Mouse (Mus musculus) frontal cortex, postnatal 25 days (tissue): ENCODE data around the gene Msx3.
A peak's percentile ranks its signal among the peaks of the same experiment; 100 is the strongest.

ENCODE experiments used
- DNase-seq, 2 experiments: peaks; one replicate each; pipeline ENCODE4 v3.0.0; 2022; ENCODE audit warnings: low spot score in 2 of 2

Gene Msx3

DNA sequence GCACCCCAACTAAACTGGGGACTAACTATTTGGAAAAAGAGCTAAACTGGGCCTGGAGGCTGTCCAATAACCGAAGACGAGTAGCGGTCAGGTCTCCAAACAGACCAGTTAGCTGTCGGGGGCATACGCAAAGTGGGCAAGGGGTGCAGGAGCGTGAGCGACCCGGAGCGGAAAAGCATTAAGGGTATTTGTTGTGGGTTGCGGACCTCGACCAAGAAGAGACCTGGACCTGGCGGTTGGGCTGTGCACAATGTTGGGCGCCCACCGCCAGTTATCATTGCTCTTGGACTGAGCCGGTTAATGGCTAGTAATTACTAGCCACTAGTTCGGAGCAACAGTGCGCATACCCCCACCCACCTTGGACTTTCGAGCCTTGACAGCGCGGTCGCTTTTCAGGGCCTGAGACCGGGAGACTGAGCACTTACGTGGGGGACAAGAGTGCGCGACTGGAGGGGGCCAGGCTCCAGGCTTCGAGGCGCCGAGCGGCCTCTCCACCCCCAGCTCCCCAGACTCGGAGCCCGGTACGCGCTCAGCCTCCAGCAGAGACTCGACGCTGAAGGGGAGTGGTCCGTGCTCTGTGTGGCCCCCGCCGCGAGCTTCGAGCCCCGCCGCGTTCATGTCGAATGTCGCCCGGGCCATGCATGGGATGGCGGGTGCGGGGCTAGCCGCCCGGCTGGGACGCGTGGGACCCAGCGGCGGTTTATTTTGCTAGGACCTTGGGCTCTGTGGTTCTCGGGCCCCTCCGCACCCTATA, at the start of gene Msx3:
TSS of gene Msx3 (minus strand) at position 729 of the 754 bp plus-strand sequence.
- DNase-seq = no peak

DNA sequence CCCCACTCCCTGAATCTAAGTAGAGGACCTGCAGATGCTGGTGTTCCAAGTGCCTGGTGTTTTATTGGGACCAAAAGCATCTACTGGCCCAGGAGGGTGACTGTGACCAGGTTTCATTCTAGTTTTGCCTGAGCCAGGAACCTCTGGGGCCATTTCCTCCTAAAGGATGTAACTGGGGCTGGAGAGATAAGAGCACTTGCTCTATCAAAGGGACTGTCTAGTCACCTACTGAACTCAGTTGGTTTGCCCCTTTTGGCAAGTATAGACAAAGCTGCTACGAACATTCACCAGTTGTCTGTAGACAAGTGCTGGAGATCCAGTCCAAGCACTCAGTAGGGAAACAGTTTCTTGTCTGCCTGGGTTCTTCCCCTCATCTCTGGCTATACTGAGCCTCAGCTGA, 49.6 kb upstream of the Msx3 start:
- no peak for DNase-seq

GRCm38 (mm10) chr7:140096055-140096454, 47.2 kb upstream of the Msx3 start:
- DNase-seq = no peak

DNA sequence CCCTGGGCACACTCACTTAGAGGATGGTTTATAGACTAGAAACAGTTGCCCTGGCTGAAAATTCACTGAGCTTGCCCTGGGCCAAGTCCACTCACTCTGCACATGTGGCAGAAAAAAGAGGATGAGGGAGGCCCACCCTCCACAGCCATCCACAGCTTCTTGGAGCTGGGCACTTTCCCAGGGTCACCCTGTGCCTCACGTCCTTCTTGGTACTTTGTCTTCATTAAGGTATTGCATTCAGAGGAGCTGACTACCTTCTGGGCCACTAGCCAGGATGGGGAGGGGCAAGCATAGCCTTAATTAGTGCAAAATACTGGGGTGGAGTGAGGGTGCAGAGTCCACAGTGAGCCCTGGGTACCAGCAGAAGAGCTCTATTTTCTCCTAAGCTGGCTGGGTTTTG, 46.7 kb upstream of the Msx3 start:
- DNase-seq = no peak

- no peak for DNase-seq
Measured at GRCm38 (mm10) chr7:140094954-140095353, 46.1 kb upstream of the Msx3 start.

DNA sequence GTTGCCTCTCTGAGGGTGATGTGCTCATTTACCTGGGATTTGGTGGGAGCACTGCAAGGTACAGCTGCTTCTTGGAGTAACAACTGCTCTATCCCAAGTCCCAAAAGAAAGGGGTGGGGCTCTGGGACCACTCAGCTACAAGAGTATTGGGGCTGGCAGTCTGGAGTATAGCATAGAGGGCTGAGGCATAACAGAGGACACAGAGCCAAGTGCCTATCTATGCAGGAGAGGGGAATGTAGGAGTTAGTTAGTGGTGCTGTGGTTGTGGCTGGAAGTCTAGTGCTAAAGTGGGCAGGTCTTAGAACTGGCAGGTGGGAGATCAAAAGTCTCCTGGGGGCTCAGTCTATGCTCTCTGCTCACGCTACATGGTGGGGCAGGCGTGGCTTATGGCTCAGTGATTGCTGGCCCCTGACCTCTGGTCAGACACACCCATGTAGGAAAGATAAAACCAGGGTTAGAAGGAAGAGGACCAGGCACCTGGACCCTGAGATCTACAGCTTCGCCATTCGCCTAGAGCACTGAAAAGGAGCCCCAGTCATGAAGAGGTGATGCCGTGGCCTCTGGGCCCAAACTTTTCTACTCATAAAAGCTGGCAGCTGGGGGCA, 44.1 kb upstream of the Msx3 start, which contains the start of gene Prap1:
TSS of gene Prap1 (plus strand) at position 472 of the 605 bp plus-strand sequence.
- DNase-seq = no peak

DNA sequence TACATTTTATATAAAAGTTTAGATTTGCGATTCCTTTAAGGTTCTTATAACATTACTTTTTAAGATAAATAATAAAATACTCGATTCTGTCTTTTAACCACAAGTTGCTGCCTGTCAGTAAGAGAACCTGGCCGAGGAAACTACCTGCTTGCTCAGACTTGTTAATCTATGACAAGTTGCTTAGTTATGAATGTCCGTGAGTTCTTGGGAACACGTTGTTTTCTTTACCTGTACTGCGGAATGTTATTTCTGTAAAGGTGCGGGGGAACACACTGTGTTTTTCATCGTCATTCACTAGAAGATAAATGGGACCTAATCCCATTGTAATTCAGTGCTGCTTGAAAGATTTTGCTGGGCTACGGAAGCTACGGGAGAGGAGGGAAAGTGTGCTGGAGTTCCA, 41.7 kb upstream of the Msx3 start:
- no peak for DNase-seq

GRCm38 (mm10) chr7:140082242-140082678, 33.4 kb upstream of the Msx3 start, which contains the start of gene Caly:
TSS of gene Caly (minus strand) at chr7:140082548.
- peak; percentile 70 to 85 for DNase-seq

DNA sequence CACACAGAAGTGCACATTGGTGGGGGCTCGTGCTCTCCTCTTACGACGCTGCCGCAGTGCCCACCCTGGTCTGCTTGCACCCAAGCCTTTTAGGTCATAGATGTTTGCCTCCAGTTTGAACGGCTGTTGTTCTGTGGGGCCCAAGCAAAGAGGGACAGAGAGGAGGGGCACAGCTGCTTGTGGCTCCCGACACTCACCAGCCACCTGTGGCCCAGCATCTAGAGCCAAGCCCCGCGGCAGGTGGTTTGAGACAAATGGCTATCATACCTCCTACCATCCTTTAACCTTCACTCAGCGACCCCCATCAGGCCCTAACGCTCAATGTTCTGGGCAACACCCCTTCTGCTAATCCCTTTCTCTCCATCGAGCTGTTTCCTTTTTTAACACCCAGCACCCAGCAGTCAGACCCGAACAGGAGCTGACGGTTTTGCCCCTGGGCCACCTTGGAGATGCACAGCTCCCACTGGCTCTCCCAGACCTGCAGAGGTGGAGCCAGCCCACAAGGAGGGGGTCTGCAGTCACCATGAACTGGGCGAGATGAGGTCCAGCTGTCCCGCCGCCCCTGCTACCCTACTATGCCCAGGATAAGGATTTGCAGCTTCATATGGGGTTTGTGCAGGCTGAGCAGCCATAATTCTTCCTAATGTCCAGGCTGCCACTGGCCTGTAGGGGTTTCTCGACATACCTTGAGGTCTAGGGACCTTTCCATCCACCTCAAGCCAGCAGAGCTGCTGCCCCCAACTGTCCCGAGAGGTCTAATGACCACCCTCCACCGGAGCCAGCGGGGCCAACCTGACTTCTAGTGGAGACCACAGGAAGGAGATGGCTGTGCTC, 32.7 kb upstream of the Msx3 start:
- peak; percentile 33 to 35 for DNase-seq

DNA sequence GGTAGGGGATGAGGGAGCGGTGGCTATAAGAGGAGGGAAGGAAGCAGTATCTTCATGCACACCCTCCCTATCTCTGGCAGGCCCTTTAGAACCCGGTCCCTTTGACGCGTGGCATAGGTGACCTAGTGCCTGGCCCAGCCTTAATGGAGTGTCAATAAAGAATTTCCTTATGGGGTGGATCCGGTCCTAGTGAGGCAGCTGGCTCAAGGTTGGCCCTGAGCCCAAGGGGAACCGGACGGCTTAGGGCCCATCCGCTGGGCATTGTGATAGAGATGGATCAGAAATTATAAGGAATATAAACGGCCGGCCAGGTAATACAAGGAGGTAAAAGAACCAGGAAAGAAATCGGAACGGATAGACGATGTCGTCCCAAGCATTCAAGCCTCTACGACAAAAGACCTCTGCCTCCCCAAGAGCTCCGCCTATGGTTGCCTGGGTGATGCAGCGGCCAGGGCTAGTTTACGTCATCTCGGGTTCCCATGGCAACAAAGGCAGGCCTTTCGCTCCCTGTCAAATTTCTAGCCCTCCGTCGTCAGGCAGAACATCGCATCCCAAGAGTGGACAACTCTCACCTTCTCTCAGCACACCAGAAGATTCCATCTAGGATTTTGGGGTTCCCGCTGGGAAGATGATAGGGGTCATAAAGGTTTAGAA, 31.7 kb upstream of the Msx3 start:
- DNase-seq = peak; percentile 65 to 85

GRCm38 (mm10) chr7:140078711-140079110, 29.8 kb upstream of the Msx3 start:
- DNase-seq = peak in 1 of 2 experiments; percentile 62

GRCm38 (mm10) chr7:140077698-140078097, 28.8 kb upstream of the Msx3 start:
- no peak for DNase-seq

DNA sequence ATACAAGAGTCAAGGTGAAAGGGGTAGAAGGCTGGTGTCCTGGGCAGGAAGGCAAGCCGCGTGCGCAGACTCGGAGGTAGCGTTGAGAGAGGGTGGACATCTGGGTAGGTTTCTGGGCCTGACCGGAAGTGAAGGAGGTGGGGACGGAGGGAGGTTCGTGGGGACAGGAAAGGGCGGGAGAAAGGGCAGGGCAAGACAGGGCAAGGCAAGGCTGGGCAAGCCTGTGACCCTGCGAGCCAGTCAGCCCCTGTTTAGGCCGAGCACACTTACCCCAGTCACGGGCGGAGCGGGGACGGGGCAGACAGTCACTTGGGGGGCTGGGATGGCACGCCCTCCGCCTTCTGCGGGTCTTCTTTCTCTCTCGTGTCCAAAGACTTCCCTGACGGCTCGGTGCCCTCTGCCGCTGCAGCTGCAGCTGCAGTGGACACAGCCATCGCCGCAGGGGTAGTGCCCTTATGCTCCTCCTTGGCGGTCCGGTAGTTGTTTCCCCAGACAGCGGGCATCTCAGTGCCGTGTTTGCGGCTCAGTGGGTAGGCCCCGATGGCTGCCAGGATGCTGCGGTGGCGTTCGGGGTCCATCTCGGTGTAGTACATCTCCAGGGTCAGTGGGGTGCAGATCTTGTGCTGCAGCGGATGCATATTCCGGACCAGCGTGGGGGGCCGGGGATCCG, 21.3 kb upstream of the Msx3 start:
- no peak for DNase-seq

DNA sequence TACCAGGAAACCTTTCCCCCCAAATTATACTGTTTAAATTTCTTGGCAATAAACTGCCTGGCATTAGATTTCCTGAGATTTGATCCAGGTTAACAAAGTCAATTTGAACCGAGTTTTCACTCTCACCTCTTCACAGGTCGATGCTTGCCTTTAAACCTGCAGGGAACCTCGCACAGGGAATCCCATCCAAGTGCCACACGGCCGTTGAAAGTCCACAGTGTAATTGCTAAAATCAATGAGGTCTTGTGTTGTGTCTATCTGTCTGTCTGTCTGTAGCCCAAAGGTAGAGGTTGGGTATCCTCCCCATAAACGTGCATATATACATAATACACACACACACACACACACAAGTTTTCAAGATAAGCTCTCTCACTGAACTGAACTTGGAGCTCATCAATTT, 18.5 kb upstream of the Msx3 start:
- no peak for DNase-seq

DNA sequence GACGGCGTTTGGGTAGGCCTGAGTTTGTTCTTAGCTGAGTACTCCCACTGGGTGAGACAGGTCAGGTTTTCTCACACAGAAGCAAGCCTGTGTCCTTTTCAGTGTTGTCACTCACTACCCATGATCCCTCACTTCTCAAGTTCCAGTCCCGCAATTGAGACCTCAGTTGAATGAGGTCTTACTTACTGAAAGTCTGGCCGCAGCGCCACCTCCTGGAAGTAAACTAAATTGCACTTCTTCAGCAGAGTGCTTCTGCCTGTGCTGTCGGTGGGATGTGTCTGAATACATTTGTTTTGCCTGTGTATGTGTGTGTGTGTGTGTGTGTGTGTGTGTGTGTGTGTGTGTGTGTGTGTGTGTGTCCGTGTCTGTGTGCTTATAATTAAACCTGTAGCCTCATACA, 14.2 kb upstream of the Msx3 start:
- peak; percentile 61 to 69 for DNase-seq

- no peak for DNase-seq
Measured at GRCm38 (mm10) chr7:140062307-140062706, 13.4 kb upstream of the Msx3 start.

- DNase-seq = no peak
Measured at GRCm38 (mm10) chr7:140061832-140062130, 12.9 kb upstream of the Msx3 start.

GRCm38 (mm10) chr7:140060936-140061831, 12.3 kb upstream of the Msx3 start:
- DNase-seq = no peak

DNA sequence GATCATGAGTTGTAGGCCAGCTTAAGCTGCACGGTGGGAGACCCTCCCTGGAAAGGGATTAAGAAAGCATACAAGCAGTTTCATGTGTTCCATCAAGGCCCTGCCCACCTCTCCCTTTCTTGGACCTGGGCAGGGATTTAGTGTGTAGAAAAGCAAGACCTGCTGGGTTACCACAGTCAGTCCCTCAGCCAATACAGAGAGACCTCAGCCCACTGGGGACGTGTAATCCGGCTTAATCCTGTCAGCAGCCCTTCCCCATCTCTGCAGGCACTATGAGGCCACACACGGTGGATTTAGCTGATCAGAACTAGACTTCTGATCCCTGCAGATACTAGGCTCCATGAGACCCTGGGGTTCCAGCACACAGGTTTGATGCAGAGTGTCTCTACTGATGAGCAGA, 10.7 kb upstream of the Msx3 start:
- DNase-seq = no peak

- no peak for DNase-seq
Measured at GRCm38 (mm10) chr7:140058528-140058927, 9.6 kb upstream of the Msx3 start.
